Mouse (Mus musculus): ENCODE data around the gene Mrpl58.

GRCm38 (mm10) chr11:115453306-115453705 lies 49.8 kb downstream of the Mrpl58 start:
- TF ChIP-seq CTCF (IDR thresholded peaks at IDR 0.05; ENCODE audit: insufficient read depth, low read depth, low read length) (no peak), POLR2A (IDR thresholded peaks at IDR 0.05; ENCODE audit: insufficient read depth, low read depth, low read length) (no peak)
